Mouse (Mus musculus) 416B (cell line): ENCODE results near the gene Eno2.
"Not testable (repeated sequence)": the region's sequence is repeated elsewhere in the genome, so short reads cannot be mapped to it uniquely, and the experiment has no call there.

Experiments used
- DNase-seq: peaks from one replicate; pipeline ENCODE4 v3.0.0; 2011; ENCODE audit warnings: low read depth

Eno2 gene

DNA sequence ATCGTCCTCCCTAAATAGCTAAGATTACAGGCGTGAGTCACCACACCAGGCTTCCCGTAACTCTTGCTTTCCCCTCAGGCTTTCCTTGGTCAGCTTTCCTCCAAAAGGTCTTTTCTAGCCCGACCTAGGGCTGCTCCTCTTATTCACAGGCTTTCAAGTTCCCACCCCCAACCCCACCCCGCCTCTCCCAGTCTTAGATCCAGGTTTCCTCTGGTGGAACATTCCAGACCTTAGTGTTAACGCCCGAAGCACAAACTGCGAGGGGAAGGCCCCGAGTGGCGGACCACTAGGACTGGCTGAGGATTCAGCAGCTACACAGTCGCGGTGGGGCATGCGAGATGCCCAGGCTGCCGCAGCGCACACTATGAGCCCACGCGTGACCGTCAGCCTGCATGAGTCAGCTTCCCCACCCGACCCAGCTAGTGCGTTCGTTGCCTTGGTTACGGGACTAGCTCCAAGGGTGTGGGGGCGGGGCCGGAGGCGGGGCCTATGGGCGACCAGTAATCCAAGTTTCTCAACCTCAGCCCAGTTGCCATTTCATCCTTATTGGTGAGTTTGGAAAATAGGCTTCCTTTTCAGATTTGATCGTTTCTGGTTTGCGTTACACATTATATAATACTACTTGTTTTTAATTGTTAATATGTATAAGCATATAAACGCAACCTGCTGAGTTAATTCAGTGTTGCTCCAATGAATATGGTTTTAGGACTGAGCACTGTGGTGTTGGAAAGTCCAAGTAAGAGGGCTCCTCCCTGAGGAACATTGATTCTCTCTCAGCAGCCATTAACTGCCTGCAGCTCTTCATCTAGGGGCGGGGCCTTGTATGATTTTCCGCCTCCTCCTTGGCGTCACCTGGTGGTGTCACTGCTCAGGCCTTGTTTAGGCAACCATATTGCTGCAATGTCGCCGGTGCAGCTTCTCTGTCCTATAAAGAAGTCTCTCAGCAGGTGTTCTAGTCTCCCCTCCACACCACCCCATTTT lies 36.2 kb upstream of the Eno2 start:
- DNase-seq = peak; percentile 98

DNA sequence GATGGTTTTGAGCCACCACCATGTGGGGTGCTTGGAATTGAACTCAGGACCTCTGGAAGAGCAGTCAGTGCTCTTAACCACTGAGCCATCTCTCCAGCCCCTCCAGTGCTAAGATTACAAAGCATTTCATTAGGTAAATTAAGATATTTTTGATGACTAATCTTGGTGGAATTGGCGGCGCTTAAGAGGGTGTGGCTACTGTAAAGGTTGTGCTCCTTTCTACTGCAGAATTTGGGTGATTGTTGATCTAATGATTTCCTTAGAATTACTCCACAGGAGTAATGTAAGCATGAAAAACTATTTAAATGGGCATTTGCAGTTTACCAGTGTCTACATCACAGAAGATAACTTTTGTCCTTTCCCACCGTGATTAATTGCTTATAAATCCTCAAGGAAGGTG lies 34.9 kb upstream of the Eno2 start:
- DNase-seq = peak; percentile 56

DNA sequence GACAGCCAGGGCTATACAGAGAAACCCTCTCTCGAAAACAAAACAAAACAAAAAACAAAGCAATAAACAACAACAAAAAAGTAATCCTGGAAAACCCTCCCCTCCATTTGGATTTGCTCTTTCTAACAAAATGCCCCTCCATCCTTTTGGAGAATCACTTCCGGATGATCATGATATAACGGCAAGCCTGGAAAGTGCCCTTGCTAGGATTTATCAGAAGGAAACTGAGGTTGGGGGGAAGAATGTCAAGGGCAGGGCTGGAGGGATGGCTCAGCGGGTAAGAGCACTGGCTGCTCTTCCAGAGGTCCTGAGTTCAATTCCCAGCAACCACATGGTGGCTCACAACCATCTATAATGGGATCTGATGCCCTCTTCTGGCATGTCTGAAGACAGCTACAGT lies 34.2 kb upstream of the Eno2 start:
- DNase-seq = not testable (repeated sequence)

DNA sequence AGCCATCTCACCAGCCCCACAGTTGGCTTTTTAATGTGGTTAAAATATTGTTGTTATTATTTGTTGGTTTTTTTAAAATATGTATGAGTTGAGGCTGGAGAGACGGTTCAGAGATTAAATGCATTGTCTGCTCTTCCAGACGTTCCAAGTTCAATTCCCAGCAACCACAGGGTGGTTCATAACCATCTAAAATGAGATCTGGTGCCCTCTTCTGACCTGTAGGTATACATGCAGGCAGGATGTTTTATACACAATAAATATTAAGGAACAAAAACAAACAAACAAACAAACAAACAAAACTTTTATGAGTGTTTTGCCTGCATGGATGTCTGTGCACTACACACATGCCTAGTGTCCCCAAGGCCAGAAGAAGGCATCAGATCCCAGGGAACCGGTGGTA lies 33.6 kb upstream of the Eno2 start:
- DNase-seq = no peak

DNA sequence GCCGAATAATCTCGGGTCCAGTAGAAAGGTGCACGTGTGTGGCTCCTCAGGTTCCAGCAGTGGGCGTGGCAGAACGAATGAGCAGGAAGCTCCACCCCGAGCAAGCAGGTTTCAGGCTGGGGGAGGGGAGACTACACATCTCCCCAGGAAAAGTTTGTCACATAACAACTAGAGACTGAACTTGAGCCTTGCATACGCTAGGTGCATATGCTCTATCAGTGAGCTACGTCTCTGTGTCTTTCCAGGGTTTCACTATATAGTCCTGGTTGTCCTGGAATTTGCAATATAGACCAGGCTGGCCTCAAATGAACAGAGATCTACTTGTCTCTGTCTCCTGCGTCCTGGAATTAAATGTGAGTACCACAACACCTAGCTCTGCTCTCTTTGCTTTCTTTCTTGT lies 32.9 kb upstream of the Eno2 start:
- not testable (repeated sequence) for DNase-seq

DNA sequence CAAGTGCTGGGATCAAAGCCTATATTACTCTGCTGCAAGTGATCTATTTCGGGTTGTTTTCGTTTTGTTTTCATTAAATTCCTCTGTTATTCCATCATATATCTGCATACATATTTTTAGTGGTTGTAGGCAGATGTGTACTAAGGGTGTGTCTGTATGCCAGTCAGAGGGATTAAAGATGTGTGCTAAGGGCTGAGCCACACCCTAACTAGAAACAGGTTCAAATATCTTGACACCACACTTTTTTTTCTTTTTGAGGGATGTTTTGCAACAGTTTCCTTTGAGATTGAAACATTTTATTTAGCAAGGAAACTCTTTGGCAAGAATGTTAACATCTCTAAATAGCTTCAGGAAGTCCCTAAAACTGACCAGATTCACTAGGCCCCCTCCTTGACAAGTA lies 26.7 kb upstream of the Eno2 start:
- peak; percentile 68 for DNase-seq

DNA sequence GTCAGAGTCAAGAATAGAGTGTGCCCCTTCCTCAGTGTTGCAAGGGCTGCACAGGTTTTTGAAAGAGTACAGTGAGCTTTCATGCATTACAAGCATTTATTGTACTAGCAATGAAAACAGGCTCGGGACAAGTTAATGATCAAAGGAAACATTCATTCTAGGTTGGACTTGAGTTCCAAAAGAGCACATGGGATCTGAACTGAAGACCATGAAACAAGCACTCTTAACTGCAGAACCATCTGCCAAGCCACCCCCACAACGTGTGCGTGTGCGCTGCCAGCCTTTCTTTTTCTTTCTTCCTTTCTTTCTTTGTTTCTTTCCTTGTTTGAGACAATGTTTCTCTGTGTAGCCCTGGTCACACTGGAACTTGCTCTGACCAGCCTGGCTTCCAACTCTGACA lies 26.3 kb upstream of the Eno2 start:
- no peak for DNase-seq

DNA sequence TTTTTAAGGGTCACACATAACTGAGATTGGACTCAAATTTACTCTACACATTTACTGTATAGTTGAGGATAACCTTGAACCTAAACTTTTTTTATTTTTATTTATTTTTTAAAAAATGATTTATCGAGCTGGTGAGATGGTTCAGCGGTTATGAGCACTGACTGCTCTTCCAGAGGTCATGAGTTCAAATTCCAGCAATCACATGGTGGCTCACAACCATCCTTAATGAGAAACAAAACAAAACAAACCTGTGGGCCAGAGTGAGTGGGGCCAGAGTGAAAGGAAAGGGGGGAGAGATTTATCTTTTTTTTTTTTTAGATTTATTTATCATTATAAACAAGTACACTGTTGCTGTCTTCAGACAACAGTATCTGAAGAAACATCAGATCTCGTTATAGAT lies 22.4 kb upstream of the Eno2 start:
- no peak for DNase-seq

DNA sequence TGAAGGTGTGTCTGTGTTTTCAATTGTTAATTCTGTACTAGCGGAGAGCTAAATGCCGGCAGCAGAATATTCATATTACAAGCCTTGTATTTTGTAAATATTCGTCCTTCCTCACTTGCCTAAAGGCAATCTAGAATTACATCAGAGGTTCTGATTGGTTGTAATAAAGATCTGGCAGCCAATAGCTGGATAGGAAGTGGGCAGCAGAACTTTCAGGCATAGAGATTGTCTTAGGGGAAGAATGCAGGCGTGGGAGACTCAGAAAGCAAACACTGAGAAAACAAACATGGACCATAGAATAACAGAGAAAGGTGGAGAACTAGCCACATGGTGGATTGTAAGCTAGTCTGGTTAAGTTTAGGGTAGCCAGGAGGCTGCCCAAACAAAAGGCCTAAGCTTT lies 20.6 kb upstream of the Eno2 start:
- DNase-seq = no peak

DNA sequence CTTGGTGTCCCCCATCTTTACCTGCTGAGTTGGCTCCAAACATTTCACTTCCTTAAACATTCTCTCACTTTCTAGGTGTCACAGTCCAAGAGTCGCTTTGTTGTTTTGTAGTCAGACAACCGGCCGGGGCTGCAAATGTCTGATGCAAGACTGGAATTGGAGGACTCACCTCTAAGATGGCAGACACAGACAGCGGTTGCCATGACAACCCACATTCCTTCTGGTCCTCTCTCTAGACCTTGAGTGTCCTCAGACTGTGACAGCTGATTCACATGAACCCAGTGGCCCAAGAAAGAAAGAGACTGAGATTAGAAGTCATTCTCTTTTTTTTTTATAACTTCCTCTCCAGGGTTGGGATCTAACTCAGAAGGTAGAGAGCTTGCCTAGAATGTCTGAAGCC lies 20.0 kb upstream of the Eno2 start:
- DNase-seq = no peak

DNA sequence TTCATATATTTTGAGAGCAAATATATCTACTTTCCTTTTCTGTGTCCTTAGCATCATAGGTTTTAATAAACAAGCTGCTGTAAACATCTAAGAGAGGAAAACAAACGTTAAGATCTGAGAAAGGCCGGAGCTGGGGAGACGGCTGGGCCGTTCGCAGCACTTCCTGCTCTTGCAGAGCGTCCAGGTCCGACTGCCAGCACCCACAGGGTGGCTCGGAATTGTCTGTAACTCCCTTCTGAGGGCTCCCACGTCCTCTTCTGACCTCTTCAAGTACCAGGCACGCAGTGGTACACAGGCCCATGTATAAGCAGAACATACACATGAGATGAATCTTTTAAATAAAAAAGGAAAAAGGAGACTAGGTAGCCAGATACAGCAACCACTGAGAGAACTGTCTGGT lies 18.2 kb upstream of the Eno2 start:
- no peak for DNase-seq

DNA sequence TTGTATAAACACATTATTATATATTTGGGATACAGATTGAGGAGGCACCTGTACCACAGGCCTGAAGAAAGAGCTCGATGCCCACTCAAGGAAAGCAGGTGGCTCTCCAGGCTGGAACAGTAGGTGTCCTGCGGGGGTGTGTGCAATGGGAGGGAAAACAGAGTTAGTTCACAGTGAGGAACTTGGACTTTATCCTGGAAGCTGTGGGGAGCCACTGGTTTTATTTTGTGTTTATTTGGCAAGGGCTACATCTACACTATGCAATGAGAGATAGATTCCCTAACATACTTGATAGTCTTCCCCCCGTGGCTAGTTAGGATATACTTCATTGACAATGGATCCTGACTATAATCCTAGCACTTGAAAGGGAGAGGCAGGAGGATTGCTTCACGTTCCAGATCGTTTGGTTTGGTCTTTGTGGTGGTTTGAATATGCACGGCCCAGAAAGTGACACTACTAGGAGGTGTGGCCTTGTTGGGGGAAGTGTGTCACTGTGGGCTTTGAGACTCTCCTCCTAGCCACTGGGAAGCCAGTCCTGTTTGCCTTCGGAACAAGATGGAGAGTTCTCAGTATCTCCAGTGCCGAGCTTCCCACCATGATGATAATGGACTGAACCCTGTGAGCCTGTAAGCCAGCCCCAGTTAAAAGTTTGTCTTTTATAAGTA lies 17.4 kb upstream of the Eno2 start:
- DNase-seq = peak; percentile 89

DNA sequence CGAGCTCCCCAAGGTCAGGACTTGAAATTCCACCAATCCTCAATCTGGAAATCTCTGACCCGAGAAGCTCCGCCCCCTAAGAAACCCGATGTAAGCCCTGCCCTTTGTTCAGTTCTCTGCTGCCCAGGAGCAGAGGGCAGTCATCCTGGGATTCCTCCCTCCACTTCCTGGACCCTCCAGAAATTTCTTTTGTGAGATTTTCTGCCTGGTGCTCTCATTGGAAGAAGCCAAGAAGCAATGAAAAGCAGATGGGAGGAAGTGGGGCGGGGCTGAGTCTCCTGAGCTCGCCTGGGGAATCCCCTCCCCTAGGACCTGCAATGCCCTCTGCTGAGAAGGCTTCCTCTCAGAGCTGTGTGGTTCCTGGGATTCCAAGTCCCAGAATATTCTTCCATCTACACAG lies 13.0 kb upstream of the Eno2 start:
- peak; percentile 53 for DNase-seq

DNA sequence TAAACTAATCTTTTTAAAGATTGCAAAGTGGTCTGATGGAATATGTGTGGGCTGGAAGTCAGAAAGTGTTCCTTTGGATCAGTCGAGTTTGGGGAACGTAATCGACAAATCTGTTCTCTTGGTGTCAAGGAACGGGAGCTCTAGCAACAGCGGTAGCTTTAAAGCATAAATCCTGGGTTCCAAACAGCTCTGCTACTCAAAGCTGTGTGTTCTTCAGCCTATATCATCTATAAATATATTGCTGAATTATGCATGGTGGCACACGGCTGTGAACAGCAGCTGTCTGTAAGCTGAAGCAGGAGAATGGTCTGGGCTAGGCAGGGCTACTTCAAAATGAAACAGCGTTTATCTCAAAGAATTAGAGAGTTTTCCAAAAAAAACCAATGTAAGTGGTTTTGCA lies 11.4 kb upstream of the Eno2 start:
- no peak for DNase-seq

DNA sequence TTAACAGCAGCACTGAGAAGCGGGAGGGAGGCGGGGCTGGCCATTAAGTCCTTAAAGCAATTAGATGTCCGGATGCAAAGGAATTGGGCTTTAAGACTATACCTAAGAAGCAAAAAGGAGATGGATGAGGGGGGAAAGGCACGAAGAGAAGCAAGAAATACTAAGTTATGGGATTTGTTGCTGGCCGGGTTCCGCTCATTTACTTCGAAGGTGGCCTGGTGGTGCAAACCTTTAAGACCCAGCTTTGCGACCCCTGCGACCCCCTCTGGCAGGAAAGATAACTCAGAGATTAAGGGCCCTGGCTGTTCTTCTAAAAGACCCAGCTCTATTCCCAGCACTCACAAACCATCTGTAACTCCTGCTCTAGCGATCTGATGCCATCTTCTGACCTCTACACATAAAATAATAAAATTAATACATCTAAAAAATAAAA lies 10.5 kb upstream of the Eno2 start:
- DNase-seq = no peak

DNA sequence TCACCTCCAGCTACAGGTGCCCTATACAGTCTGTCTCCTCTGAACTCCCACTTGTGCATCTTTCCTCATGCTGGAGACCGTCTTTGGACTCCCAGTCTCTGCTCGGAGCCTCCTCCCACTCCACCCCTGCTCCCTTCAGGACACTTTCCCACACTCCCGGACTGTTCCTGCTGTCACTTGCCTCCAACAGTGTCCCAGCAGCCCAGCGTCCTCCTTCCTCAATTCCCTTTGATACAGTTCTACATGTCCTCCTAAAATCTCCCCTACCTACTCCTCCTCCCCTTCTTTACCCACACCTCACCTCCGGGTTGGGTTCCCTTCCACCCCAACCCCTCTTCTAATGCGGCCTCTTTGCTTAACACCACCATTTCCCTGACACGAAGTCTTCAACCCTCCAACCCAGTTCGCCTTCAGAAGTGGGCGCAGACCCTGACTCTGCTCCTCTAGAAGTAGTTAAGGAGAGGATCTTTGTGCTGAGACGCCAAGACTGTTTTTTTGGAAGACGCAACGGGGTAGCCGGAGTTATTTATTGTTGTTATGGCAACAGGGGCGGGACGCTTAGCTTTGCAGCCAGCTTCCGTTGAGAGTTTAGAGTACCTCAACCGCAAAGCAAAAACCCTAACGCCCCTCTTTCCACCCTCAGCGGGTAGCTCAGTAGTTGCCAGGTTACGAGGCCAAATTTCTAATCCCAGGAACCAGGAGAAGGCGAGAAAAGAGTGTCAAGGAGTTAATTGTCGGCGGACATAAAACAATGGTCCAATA lies 9.9 kb upstream of the Eno2 start, which contains the start of gene Lrrc23:
Gene Lrrc23 (minus strand): TSS at position 506 of the 762 bp plus-strand sequence.
- DNase-seq = no peak

DNA sequence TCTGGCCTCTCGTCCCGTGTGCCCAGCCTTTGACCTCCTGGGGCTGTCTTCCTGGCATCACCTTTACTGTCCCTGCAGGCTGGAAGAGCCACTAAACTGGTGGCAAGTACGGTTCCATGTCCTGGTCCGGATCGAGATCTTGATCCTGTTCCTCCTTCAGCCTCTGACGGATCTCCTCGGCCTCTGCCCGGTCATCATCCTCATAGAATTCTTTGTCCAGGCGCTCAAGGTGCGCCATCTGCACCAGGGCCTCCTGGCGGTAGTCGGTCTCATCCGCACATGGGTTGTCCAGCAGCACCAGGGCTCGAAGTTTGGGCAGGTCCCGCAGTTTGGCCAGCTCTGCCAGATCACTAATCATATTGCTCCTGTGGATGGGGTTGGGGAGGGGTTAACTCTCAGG lies 1.0 kb upstream of the Eno2 start:
- DNase-seq = no peak

DNA sequence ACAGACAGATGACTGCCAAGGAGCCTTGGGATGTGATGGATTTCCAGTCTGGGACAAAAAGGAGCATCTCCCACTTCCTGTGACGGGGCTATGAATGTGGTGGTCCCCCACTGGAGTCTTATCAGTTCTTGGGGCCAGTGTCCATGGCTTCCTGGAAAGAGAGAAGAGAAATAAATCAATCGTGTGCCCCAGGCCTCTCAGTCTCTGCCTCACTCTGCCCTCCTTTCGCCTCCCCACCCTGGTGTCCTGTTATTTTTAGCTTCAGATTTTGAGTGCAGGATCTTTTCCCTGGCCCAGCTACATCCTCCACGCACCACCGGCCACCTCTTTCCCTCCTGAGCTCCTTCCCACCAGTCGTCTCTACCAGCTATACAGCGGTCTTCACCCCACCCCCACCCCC lies 540 bp upstream of the Eno2 start:
- no peak for DNase-seq

DNA sequence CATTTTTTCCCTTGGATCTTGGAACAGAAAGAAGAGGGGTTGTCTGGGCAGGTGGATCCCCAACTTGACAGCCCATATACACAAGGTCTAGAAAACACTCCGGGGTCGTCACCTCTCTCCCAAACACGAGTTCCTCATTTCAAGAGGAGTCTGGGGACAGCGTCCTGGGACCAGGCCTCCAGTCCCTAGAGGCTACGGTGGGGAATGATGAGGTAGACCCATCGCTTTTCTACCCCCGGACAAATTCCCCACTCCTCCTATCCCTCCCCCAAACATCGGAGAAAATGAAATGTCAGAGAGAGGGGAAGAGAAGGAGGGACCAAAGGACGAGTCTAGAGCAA lies 799 bp downstream of the Eno2 start:
- no peak for DNase-seq

DNA sequence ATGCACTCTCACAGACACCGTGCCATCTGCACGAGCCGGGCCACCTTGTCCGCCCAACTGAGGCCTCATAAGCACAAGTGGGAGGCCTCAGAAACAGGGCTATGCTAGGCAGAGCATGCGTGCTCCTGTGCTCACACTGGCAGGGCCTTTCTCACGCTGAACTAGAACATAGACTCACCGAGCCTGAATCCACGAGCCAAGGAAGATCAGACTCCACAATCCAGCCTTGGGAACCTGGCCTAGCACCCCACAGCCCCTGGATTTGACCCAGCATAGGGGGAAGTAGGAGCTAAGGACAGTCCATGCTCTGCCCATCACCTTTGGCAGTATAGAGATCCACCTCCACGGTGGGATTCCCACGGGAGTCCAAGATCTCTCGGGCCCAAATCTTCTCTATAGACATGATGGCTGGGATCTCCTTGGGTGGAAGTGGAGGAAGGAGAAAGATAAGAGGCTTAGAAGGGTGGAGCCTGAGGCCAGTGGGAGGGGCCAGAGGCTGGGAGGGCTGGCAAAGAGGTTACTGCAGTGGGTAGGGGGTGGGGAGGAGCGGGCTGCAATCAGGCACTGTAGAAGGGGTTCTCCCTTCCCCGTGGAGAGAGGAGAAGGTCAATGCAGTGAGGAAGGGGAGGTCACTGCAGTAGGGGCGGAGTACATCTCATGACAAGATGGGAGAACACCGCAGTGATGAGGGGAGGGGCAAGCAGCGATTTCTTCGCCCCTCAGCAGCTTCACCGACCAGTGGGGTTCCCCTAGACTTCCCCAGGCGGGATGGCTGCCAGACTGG lies 1.4 kb downstream of the Eno2 start:
- no peak for DNase-seq

DNA sequence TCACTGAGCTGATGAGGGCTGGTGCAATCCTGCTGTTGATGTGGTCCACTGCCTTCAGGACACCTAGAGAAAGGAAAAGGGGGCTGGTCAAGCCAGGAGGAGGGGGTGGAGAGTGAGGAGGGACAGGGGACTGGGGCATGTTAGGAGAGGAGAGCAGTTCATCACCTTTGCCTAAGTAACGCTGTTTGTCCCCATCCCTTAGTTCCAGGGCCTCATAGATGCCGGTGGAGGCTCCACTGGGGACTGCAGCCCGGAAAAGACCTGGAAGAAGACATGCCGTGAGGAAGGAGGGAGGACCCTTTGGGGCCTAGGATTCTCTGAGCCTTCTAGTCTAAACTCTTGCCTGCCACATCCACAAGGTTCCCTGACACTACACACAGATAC lies 1.9 kb downstream of the Eno2 start:
- no peak for DNase-seq

DNA sequence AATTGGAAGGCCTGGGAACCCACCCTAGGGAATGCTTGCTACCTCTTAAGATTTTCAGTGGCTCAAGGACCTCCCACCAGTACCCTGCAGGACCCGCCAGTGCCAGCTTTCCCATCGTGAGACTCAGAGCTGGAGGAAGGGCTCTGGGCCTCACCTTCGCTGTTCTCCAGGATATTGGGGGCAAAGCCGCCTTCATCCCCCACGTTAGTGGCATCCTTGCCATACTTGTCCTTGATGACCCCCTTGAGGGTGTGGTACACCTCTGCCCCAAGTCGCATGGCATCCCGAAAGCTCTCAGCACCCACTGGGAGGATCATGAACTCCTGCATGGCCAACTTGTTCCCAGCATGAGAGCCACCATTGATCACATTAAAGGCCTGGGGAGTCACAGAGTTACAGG lies 3.5 kb downstream of the Eno2 start:
- DNase-seq = no peak
